Mouse (Mus musculus): ENCODE measurements around the gene Lrrc1.

- no peak for TF ChIP-seq MAZ (IDR thresholded peaks at IDR 0.05; ENCODE audit: low read depth, low read length)
- TF ChIP-seq GABPA (IDR thresholded peaks at IDR 0.05; ENCODE audit: low read depth, low read length) = no peak
- no peak for TF ChIP-seq E2F4 (IDR thresholded peaks at IDR 0.05; ENCODE audit: borderline replicate concordance, low read depth, low read length)
Observed at GRCm38 (mm10) chr9:77430413-77431087, 114.1 kb downstream of the Lrrc1 start.

All from MEL (cell line).